Mouse (Mus musculus): ENCODE data around the gene Gng7.

Gene Gng7

DNA sequence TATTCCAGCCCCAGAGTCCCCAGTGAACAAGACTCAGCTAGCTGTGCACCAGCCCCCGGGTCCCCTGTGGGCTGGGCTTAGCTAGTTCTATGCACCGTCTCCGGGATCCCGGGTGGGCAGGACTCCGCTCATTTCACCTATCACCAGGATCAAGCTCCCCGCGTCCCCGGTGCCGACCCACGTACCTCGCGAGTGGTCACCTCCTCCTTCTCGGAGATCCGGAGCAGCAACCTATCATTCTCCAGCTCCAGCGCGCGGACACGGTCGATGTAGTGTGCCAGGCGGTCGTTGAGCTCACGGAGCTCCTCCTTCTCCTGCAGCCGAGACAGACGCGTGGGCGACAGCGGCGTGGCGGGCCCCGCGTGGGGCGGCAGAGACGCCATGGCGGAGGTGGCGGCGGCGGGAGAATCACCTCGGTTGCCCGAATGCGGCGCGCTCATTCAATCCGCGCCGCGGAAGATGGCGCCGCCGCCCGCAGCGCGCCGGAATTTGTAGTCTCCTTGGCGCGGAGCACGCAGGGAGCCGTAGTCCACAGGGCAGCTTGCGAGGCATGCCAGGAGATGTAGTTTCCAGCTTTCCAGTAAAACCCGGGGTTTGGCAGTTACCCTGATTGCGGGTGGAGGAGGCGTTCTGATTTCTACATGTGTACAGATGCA lies 96.8 kb downstream of the Gng7 start, which contains the start of gene Lmnb2:
Lmnb2 (minus strand) TSS at position 467 of the 656 bp plus-strand sequence.
- DNase-seq, result peak; percentile 82

DNA sequence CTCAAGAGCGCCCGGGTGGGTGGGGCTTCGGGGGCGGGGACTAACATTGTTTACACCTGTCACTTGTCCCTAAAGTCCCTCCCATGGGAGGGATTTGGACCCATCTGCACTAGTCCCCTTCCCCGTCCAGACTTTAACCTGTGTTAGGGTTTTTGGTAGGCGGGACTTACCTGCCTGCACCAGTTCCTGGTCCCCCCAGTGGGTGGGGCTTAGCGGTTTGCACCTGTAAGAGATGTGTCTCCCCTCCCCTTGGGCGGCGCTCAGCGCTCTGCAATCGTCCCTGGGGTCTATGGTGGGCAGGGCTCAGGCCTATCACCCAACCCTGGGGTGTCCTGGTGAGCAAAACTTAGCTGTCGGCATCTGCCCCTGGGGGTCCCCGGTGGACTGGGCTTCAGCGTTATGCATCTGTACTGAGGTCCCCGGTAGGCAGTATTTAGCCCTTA lies 97.4 kb downstream of the Gng7 start:
- no peak for DNase-seq

DNA sequence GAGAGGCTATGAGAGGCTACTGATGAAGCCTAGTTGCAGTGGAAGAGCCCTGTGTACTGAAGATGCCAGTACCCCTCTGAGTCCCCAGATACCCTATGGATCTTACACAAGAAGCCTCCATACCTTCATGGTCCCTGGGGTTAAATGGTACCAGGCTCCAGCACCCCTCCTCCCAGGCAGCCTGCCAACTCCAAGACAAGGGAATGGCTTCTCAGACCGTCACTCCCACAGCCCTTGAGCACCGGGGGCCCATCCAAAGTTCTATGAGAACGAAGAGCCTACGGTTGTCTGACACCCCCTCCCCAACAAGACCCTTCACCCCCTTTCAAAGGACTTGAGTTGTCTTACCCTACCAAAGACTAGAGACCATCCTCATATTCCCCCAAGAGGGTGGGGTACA lies 99.0 kb downstream of the Gng7 start:
- DNase-seq, result no peak

DNA sequence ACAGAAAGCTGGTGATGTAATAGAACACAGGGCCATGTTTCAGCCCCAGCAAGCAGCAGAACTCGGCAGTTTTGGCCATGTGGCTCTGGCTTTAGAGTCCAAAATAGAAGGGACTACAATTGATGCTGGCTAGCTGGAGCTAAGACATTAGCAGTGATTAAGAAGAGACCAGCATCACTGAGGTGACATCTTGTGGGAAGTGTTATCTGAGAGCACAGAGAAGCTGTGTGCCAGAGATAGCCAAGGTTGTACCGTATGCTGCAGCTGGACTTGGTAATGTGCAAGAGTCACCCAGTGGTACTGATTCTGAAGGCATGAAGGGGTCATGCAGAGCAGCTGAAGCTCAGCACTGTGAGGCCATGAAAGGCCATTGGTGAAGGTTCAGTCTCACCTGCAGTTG lies 99.5 kb downstream of the Gng7 start:
- DNase-seq, result no peak

DNA sequence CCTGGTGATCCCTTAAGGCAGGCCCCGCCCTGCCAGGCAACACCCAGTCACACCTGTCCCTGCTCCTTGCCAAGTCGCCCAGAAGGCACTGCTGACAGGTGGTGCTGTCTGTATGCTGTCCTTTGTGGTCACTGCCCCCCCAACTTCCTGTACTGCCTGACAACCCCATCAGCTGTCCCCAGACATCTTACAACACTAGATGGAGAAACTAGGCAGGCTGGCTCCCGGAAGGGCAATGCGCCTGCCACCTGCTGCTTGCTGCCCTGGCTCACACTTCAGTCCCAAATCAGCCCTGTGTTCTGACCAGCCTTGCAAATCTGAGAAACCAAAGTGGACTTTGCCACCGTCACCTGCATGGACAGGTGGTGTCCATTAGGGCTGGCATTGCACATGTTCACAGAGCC lies 100.5 kb downstream of the Gng7 start:
- no peak for DNase-seq

DNA sequence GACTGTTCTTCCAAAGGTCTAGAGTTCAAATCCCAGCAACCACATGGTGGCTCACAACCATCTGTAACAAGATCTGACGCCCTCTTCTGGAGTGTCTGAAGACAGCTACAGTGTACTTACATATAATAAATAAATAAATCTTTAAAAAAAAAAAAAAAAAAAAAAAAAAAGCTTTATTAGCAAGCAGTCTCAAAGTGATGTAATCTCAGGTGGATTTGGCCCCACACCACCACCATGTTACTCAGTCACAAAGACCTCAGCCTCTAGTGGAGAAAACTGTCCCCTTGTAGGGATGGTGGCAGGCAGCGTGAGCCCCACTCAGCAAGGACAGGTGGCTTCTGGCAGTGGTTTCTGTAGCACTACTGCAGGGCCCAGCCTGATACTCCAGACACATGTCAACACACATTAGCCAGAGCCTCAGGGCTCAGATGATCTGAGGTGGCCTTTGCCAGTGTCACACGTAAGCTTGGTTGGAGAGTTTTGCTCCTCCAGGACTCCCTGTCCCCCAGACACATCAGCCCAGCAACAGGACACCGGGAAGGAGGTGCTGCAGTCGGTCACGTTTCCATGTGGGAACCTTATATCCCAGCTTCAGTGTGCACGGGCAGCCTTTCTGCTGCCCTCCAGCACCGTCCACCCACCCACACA lies 101.3 kb downstream of the Gng7 start:
- DNase-seq, result no peak

DNA sequence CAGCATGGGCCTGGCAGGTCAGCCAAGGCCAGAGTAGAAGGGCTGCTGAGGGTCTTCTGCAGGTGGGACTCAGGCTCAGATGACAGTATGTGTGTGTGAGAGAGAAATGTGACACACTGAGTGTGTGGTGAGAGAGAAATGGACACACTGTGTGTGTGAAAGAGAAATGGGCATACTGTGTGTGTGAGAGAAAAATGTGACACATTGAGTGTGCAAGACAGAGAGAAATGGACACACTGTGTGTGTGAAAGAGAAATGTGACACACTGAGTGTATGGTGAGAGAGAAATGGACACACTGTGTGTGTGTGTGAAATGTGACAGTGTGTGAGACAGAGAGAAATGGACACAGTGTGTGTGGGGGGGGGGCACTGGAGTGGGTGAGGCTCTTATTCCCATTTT lies 102.9 kb downstream of the Gng7 start:
- DNase-seq, result no peak

DNA sequence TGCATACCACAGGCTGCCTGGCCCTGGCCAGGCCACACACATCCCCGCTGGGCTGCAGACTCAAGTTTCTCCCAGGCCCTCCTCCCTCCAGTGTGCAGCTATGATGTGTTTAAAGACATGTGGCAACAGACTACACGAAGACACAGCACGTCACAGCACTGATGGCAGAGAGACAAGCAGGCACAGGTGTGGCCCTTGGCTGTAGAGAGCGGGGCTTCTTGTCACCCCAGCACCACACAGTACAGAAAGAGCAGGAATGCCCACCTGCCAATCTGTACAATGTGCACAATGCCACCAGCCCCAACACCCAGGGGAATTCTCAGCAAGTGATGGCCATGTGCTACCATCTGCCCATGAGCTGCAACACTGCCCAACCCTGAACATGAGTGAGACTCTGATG lies 103.4 kb downstream of the Gng7 start:
- DNase-seq, result no peak

DNA sequence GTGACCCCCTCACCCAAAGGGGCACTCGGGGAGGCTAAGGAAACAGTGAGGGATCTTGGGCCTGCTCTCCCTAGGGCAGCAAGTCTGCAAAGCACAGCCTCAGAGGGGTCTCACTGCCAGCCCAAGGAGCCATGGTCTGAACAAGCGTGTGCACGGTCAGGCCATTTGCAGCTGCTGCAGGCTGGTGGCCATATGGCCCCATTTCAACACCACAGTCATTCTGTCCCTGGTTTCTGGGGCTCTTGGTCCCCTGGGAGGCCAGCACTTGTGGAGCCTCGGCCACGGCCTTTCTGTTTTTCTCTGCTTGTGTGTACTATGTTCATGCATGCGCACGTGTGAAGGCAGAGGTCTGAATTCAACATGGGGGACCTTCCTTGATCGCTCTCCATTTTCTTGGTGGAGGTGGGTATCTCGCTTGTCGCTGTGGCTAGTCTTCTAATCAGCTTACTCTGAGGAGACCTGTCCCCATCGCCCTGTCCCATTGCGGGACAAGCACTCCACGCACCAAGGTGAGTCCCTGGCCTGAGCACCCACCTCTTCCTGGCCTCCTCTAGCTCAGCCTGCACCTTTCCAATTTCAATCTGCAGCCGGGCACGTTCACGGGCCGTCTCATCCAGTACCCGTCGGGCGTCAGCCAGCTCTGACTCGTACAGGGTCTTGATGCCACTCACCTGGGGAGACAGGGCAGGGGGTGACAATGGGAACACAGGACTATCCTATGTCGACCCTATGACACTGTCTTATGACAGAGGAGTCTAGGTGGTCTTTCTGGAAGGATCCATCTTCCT lies 105.2 kb downstream of the Gng7 start:
- DNase-seq, result no peak

DNA sequence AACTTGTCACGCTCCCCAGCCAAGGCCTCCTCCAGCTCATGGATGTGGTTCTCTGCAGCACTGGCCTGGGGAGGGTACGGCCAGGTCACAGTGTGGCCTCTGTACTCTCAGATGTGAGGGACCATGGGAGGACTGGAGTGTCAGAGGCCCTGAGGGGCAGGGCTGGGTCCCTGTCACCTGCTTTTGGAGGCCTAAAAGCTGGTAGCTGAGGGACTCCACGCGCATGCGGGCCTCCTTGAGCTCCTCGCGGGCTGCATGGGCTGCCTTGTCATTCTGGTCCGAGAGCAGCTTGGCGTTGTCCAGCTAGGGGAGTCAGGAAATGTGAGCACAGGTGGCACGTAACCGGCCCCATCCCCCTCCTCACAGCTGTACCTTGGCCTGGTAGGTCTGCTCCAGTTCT lies 110.0 kb downstream of the Gng7 start:
- DNase-seq, result no peak

DNA sequence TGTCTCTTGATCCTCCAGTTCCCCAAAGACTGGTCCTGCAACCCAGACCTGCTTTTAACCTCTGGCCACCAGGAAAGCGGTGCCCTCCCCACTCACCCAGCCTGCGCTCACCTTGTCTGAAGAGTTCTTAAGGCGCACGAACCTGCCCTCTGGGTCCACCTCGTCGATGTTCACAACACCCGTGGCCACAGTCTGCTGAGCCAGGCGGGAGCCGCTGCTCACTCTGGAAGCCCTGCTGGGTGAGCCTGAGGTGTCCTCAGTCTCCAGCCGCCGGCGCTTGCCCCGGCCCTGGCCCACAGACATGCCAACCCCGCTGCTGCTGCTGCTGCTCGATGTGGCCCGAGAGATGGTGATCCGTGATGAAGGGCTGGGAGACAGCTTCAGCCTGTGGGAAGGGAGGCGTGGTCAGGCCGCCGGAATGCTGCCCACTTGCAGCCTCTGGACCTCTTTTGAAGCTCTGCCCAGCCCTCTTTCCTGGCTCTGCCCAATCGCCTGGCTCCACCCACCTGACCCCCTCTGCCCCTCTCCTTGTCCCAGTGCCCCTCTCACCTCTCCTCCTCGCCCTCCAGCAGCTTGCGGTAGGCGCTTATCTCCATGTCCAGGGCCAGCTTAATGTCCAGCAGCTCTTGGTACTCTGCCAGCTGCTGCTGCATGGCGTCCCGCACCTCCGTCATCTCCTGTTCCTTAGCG lies 110.6 kb downstream of the Gng7 start:
- DNase-seq, result no peak

DNA sequence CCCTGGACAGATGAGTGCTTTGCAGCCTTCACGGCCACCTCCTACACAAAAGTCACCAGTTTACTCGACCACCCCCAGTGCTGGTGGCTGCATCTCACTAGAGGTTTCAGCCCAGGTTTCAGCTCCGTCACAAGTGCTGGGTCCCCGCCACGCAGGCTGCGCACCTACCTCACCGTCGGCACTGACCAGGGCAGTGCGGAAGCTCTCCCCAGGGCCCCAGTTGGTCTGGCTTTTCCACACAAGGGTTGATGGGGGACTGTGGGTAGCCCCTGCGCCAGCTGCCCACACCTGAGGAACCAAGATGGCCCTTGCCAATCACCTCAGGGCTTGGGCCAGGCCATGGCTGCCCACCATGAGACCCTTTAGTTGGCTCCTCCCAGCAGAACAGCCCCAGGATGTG lies 111.5 kb downstream of the Gng7 start:
- no peak for DNase-seq

DNA sequence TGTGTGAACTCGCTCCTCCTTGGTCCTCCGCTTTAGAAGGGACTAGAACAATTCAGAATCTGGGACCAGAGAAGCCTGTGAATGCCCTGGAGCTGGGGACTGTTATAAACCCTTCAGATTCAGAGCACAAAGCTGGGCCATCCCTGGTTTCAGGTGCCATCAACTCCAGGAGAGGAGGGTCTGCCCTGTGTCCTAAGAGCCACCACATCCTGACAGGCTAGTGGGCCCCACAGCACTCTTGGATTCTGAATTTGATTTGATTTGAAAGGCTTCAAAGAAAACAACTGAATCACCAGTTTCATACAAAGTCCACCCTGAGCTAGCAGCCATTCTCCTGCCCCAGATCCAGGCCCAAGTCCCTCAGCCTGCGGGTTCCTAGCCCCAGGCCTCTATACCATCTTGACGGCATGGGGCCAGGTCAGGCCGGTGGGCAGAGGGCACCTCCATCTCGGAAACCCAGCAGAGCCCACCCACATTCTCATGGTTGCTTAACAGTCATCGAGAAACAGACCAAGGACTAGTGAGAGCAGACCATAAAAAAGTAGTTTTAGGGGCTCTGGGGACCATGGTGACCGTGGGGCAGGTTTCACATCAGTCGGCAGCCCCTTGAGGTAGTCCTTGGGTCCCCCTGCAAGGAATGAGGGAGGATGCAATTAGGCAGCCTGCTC lies 112.3 kb downstream of the Gng7 start:
- no peak for DNase-seq

DNA sequence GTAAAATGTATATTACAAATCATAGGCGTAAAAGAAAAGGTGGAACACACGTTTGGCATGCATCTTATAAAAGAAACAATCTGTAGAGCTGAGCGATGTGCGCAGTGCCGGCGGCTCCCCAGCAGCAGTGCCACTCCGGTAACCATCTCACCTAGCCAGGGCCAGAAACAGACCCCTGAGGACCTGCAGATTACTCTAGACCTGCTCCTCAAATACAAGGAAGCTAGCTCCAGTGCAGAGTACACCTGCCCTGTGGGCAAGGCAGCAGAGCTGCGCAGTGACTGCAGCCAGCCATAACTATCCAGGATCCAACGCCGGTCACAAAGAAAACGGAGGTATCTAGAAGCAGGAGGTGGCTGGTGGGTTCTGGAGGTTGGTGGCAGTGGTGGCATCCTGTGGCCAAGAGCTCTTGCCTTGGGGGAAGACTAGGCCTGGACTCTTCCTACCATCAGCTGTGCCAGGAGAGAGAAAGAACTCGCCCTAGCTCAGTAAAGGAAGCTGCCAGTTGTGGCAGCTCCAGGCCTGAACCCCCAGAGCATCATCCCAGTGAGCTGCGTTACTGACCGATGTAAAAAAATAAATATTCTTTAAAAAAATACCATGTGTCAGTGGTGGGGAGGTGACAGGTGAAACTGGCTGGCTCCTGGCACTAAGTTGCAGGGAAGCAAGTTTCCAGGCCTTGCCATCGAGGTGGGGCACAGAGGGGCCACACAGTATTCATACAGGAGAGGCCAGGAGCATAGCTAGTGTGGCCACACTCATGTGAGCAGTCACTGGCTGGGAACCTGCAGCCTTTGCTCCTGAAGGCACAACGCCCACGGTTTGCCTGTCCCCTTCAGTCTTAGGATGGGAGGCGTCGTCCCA lies 113.1 kb downstream of the Gng7 start:
- no peak for DNase-seq

DNA sequence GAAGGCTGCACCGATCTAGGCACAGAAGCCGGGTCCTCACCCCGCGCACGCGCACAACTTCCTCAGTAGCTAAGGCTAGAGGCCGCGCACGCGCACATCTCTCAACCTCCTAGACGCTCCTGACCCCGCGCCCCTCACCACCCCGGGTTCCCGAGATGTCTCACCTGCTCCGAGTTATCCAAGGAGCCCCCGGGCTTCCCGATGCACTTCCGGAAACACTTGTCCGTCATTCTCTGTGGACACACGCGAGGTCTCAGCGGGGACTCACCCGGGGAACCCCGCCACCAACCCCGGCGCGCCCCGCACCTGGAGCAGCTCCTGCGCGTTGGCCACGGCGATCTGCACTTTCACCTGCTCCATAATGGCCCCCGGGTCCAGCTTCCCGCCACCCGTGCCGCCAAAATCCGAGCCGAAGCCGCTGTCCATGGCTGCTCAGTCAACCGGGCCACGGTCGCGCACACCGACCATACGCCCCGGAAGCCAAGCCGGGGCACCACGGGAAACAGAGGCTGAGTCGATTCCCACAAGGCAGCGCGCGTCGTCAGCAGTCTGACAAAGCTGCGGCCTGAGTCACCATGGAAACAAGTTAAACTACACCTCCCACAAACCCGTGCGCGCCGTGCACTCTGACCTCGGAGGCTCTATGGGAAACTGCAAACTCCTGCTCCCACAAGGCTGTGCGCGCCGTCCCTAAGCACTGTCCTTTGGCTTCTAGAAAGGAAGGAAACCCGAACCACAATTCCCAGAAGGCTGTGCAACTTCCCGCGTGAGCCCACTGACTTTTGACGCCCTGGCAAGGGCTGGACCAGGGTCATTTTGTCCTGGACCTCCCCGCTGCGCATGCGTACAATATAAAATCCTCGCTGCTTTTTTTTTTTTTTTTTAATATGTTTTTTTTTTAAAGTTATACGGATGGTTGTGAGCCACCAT lies 114.2 kb downstream of the Gng7 start, which contains the start of gene Timm13:
Timm13 (minus strand) TSS at position 652 of the 930 bp plus-strand sequence.
- DNase-seq, result peak; percentile 98

DNA sequence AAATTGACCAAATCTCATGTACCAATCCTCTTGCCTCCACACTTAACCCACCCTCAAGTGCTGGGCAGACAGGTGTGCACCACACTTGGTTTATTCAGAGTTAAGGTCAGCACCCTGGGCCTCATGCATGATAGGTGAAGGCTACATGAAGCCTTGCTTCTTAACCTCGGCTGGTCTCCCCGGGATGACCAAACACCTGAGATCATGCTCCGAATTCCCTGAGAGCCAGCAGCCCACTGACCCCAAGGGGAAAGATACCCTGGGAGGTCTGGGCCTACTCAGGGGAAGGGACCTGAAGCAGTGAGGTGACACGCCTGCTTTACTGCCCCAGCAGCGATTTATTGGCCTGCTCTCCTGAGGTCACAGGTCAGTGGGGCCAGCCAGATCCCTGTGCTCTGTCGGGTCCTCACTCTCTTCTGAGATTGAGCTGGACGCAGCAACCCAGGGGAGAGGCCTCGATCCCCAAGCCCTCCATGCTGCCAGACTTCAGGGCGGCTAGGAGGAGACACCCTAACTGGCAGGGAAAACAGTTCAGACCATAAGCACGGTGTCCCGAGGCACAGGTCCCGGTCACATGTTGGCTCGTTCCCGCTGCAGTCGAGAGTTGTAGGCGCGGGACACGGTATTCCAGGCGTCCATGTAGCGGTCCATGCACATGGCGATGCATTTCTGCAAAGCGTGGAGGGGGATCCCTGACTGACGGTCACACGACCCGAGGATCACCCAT lies 115.0 kb downstream of the Gng7 start:
- DNase-seq, result no peak

DNA sequence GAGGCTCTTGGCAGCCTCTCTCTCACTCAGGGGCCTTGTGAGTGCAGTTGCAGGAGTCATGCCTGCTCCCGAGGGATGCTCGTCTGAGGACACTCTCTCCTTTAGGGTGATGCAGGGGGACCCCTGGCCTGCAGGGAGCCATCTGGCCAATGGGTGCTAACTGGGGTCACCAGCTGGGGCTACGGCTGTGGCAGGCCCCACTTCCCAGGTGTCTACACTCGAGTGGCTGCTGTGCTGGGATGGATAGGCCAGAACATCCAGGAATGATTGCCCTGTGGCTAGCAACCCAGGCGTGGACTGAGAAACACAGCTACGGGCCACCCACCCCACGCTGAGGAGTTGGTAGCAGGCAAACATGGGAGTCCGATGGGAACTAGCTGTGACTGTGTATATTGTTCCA lies 115.7 kb downstream of the Gng7 start:
- no peak for DNase-seq
